Mouse (Mus musculus) leukemia stem cell, adult 10-12 weeks (primary cell): Measurements from ENCODE around the gene Ccnd3. TPM values are rescaled to one million over a fixed set of nuclear protein-coding genes. Genes with fewer than 3 reads are reported as not detected.

ENCODE experiments used
- polyA plus RNA-seq: library from polyadenylated mRNA; stranded (reverse); fragments of >175 nt; gene quantifications from 2 replicates; pipeline ENCODE4 v1.2.3, GENCODE M21; 2012; ENCODE audit warnings: low replicate concordance

Gene Ccnd3
- polyA plus RNA-seq, result 391 and 612 TPM in 2 replicates

DNA sequence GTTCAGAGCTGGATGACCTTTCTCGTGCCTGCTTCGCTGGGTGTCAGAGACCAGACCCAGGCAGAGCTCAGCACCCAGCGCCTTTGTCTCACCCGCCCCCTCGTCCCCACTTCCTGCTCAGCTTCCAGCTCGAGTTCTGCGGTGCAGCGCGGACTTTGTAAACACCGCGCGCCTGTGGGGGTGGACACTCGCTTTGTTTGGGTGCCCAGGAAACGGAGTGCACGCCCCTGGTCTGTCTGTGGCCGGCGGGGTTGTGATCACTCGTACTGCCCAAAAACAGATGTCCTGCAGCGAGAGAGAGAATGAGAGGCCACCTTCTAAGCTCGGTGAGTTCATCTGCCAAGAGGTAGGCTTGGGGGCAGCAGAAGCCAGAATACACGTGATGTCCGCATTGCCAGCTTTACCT lies at the start of gene Ccnd3:
Ccnd3 (plus strand) TSS at position 111 of the 406 bp plus-strand sequence.

DNA sequence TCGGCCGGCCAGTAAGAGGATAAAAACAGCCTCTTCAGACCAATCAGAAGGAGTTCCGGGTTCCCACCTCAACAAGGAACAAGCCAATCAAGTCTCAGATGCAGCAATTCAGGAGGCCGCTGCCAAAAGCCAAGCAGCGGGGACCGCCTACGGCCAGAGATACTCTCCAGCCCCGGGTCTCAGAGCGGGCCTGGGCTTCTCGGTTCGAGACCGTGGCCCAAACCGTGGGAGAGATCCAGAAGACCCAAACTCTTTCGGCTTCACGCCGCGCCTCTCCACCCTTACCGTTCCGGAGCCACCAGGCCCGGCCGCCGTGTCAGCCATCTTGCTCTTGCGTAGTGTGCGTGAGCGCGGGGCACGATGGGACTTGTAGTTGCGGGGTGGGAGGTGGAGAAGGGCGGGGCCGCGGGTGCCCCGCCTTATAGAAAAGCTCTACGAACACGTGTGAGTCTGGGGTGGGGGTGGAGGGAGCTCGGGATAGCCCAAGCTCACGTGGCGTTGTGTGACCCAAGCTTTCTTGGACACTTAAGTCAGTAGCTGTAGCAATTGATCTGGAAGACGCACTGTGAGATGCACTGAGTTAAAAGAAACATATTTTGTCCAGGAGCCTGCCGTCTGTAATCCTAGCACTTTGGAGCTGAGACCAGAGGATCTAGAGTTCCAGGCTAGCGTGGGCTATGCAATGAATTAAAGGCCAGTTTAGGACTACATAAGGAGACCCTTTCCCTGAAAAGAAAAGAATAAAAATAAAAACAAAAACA lies 2.7 kb upstream of the Ccnd3 start, which contains the start of gene Taf8:
Taf8 (minus strand) TSS at position 347 of the 761 bp plus-strand sequence.

DNA sequence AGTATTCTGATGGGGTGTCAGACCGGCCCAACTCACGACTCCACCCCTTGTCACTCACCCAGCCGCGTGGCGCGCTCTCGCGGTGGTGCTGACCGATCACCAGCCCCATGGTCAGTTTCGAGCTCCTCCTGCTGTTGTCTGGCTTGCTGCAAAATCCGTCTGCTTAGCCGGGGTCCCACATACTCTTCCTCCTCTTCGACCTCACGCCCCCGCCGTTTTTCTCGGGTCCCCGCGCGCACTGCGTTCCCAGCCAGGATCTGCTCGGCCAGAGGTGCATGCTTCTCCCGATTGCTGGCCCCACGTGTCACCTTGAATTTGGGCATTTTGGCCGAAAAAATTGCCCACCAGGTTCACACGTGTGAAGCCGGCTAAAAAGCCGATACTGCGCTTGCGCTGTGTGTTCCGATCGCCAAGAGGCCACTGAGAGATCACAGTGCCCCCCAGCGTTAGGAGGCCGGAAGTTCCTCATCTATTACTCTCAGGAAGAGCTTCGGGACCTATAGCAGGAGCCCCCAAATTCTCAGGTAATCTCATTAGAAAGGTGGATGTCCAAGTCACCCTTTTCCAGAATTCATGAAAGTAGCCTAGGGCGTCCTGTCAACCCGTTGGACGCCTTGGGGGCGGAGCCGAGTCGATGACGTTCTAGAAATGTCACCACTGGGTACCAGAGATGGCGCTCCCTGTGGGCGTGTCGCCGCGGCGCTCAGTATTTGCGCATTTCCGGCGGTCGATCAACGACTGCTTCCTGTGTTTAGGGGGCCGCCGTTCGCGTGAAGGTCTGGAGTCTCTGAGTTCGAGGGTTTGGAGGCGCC lies 106.2 kb downstream of the Ccnd3 start, which contains the start of the genes Bysl, Med20 and Gm20517:
Bysl (minus strand) TSS at position 644 of the 812 bp plus-strand sequence.
Med20 (plus strand) TSS at position 734 of the 812 bp plus-strand sequence.
Gm20517 (plus strand) TSS at position 741 of the 812 bp plus-strand sequence.

DNA sequence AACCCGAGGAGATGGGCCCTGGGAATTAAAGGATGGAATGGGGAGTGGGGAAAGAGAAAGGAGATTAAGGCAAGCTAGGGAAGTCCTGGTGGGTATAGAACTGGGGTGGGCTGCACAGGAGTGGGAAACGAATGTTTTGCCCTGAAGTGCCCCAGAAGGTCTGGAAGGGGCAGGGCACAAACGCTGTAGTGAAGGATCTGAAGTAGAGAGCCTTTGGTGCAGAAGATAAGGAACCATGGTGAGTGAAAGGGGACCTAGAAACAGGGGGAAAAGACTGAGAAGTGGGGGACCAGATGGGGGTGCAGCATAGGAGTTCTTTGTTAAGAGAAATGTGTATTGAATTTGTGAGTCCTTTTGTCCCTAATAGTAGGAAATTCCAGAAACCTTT lies 125.8 kb downstream of the Ccnd3 start, which contains the start of gene Usp49:
Usp49 (plus strand) TSS at position 13 of the 388 bp plus-strand sequence.

Other genes starting within 250 kb of the Ccnd3 start
- 10.9 and 19.5 TPM in 2 replicates for gene Mrps10, start 136.2 kb upstream of the Ccnd3 start, polyA plus RNA-seq
- not detected in 2 replicates for gene Guca1b, start 119.7 kb upstream of the Ccnd3 start, polyA plus RNA-seq
- 0.92 and 2.2 TPM in 2 replicates for gene Guca1a, start 104.5 kb upstream of the Ccnd3 start, polyA plus RNA-seq
- gene AI661453, start 68.4 kb upstream of the Ccnd3 start, polyA plus RNA-seq, result 0.10 and 0.21 TPM in 2 replicates
- gene 1700001C19Rik, start 67.7 kb upstream of the Ccnd3 start, polyA plus RNA-seq, result 0.21 TPM in 1 of 2 replicates, not detected in the other
- gene Taf8, start 2.8 kb upstream of the Ccnd3 start, polyA plus RNA-seq, result 28.5 and 31.0 TPM in 2 replicates
- 43.6 and 59.9 TPM in 2 replicates for gene Bysl, start 106.4 kb downstream of the Ccnd3 start, polyA plus RNA-seq
- 1.4 and 7.2 TPM in 2 replicates for gene Med20, start 106.5 kb downstream of the Ccnd3 start, polyA plus RNA-seq
- gene Gm20517, start 106.5 kb downstream of the Ccnd3 start, polyA plus RNA-seq, result 0.14 TPM in 1 of 2 replicates, not detected in the other
- gene Usp49, start 125.6 kb downstream of the Ccnd3 start, polyA plus RNA-seq, result 27.1 and 34.3 TPM in 2 replicates
- 55.9 and 90.9 TPM in 2 replicates for gene Tomm6, start 183.3 kb downstream of the Ccnd3 start, polyA plus RNA-seq
- 2.4 and 5.0 TPM in 2 replicates for gene Frs3, start 184.0 kb downstream of the Ccnd3 start, polyA plus RNA-seq
- 0.21 TPM in 1 of 2 replicates, not detected in the other for gene Gm21981, start 189.4 kb downstream of the Ccnd3 start, polyA plus RNA-seq
- 0.97 and 1.7 TPM in 2 replicates for gene Prickle4, start 189.7 kb downstream of the Ccnd3 start, polyA plus RNA-seq
- not detected in 2 replicates for gene Pgc, start 221.8 kb downstream of the Ccnd3 start, polyA plus RNA-seq
- gene Tfeb, start 232.0 kb downstream of the Ccnd3 start, polyA plus RNA-seq, result 90.8 and 139 TPM in 2 replicates